Mouse (Mus musculus) left cerebral cortex, adult 2 months (tissue): ENCODE measurements around the gene St6galnac1. TPM values are rescaled to one million over a fixed set of nuclear protein-coding genes. Genes with fewer than 3 reads are reported as not detected.
"Not testable (repeated sequence)": the region's sequence is repeated elsewhere in the genome, so short reads cannot be mapped to it uniquely, and the experiment has no call there.

Source experiments
- DNase-seq, 2 experiments: peaks; one replicate each; pipeline ENCODE4 v3.0.0; 2021 to 2022; ENCODE audit warnings: low spot score in 2 of 2, mixed read lengths in 1 of 2; ENCODE audit errors: extremely low spot score in 1 of 2
- H3K27ac ChIP-seq: fragments of 200-600 bp; 2 replicates; pipeline ENCODE4 v1.8.1; 2022
- H3K4me3 ChIP-seq: fragments of 200-600 bp; 2 replicates; pipeline ENCODE4 v1.8.1; 2022
- CTCF ChIP-seq: fragments of 200-600 bp; IDR thresholded peaks from 2 replicates; pipeline ENCODE4 v1.8.1; 2022; ENCODE audit warnings: antibody characterized with exemption, mild to moderate bottlenecking, moderate library complexity
- intact Hi-C: fragments of 180-260 bp; cut with DNase I; formaldehyde crosslinking; loops from one replicate; pipeline ENCODE4 v1.15.1; 2025
- long read RNA-seq, 2 experiments: library from polyadenylated mRNA; stranded (forward); transcript quantifications; one replicate each; pipeline ENCODE4 v2.0.0; 2021; ENCODE audit warnings: borderline mapping rate in 2 of 2
- total RNA-seq, 2 experiments: library from RNA; stranded (reverse); gene quantifications; 2 replicates each; pipeline ENCODE4 v1.2.3; 2021

Gene St6galnac1
- not detected for total RNA-seq
- long read RNA-seq, experiment 1 = 0 reads
- long read RNA-seq, experiment 2 = 0 reads

DNA sequence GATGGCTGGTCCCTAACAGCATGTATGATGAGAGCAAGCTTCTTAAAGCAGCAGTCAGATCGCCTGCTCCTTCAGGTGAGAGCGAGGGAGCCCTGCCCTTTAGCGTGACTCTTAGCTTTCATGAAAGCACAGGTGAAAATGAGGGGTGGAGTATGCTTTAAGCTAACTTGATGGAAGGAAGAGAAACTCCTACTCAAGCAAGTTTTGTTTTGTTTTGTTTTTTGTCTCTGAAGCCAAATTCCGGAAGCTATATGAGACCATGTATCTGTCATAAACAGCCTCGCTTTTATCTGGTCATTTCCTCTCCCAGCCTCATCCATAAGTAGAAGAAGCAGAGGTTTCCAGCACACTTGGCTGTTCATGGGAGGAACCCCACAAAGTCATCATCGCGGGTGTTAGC is at the start of gene St6galnac1:
St6galnac1 (minus strand) TSS at position 101 of the 400 bp plus-strand sequence.
- no peak for TF ChIP-seq CTCF
- intact Hi-C loops = no loop called here
- DNase-seq = no peak
- H3K27ac ChIP-seq = no peak within 1 kb of the TSS
- H3K4me3 ChIP-seq = no peak within 1 kb of the TSS

DNA sequence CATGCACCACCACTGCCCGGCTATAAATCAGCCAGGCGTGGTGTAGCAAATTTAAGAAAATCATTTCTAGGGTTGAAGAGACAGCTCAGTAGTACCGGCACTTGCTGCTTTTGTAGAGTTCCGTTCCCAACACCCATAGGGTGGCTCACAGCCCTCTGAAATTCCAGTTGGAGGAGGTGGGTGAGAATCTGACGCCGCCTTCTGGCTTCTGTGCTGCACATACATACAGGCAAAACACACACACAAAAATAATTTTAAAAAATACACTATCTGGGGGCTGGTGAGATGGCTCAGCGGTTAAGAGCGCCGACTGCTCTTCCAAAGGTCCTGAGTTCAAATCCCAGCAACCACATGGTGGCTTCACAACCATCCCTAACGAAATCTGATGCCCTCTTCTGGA is 48.6 kb upstream of the St6galnac1 start:
- DNase-seq, H3K4me3 ChIP-seq, intact Hi-C loops, H3K27ac ChIP-seq: not testable (repeated sequence)

- no peak for TF ChIP-seq CTCF
- intact Hi-C loops = no loop called here
- H3K4me3 ChIP-seq = no peak overlapping the region
- DNase-seq = no peak
- H3K27ac ChIP-seq = no peak overlapping the region
These were observed 47.9 kb upstream of the St6galnac1 start for GRCm38 (mm10) chr11:116823255-116823654.

DNA sequence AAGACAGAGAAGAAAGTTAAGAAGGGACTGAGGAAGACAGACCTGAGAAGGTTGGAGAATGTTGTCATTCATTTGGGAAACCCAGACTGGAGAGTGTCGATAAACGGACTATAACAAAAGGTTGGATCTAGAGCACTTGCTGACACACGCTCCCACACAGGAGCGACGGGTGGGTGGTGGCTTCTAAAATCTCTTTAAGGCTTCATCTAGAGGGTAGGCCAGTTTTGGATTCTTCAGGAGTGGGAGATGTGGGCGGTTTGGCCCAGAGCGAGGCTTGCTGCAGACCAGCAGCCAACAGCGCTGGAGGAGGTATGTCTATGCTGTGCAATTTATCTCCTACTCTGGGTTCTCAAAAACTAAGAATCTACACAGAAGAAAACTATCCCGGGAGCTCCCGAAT is 47.3 kb upstream of the St6galnac1 start:
- no peak for DNase-seq

GRCm38 (mm10) chr11:116822215-116822614 is 46.9 kb upstream of the St6galnac1 start:
- Histone ChIP-seq H3K27ac (no peak overlapping the region), H3K4me3 (no peak overlapping the region)
- intact Hi-C loops = no loop called here
- TF ChIP-seq CTCF = no peak
- no peak for DNase-seq

More for the DNA sequence above, 47.3 kb upstream of the St6galnac1 start:
- H3K4me3 ChIP-seq = no peak overlapping the region
- intact Hi-C loops = no loop called here
- TF ChIP-seq CTCF = no peak
- no peak overlapping the region for H3K27ac ChIP-seq

- DNase-seq = no peak
- no peak overlapping the region for H3K27ac ChIP-seq
- no peak overlapping the region for H3K4me3 ChIP-seq
- no peak for TF ChIP-seq CTCF
- intact Hi-C loops = no loop called here
These were observed 46.0 kb upstream of the St6galnac1 start for GRCm38 (mm10) chr11:116821057-116821940.

DNA sequence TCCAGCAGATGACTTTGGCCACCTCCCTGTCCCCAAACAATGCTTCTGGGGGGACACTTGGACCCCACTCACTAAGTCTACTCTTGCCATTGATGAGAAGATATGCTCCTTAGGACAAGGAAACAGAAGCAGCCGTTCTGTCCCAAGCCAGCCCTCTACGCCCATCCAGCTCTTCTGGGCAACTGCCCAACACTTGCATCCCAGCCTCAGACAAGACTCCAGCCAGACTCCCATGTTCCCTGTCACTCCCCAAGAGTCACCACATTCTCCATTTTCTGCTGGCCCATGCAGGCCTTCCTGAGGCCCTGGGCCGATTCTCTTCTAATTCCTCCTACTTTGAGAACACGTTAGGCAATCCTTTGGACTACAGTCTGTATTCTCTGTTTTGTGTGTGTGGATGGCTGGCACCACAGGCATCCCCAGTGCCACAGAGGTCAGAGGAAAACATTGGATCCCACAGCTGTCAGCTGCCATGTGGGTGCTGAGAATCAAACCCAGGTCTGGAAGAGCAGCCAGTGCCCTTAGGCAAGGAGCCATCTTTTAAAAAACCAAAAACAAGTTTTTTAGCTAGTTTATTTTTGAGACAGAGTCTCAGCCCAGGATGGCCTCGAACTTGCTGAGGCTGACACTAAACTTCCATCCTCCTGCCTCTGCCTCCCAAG is 44.8 kb upstream of the St6galnac1 start:
- no peak overlapping the region for H3K27ac ChIP-seq
- no peak for TF ChIP-seq CTCF
- DNase-seq = no peak
- H3K4me3 ChIP-seq = no peak overlapping the region
- intact Hi-C loops = no loop called here

- intact Hi-C loops = no loop called here
- no peak overlapping the region for H3K27ac ChIP-seq
- H3K4me3 ChIP-seq = no peak overlapping the region
- DNase-seq = no peak
- no peak for TF ChIP-seq CTCF
These were observed 43.4 kb upstream of the St6galnac1 start for GRCm38 (mm10) chr11:116818722-116819121.

DNA sequence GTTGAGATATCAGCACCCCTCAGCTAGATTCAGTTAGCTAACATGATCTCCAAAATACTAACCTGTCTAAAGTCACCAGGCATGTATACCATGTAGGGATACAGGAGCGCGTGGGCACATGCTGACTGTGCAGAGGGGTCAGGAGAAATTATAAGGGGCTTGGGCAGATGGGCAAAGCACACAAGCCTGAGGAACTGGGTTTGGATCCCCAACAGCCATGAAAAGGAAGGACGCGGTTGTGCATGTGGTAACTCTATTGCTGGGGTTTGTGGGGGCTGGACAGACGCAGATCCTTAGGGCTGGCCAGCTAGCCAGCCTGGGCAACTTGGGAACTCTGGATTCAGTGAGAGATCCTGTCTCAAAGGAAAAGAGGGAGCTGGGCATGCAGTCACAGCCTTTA is 42.3 kb upstream of the St6galnac1 start:
- no peak for DNase-seq
- intact Hi-C loops = no loop called here
- H3K4me3 ChIP-seq = no peak overlapping the region
- TF ChIP-seq CTCF = no peak
- H3K27ac ChIP-seq = no peak overlapping the region

DNA sequence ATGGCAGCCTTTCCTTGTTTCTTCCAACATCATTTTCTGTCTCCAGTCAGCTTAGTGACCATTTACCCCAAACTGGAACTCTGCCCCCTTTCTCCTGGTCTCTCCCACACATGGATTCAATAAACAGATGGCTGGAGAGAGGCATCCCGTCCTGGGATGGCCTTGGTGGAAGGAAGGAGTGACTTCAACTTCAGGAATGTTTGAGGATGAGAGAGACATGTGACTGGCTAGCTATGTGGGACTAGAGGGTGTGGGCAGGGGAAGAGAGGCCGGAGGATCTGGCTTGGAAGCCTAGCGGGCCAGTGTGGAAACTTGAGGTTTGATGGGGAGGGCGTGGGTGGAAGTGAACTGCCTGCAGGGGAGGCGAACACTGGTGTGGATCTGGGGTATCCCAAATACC is 41.5 kb upstream of the St6galnac1 start:
- Histone ChIP-seq H3K4me3 (no peak overlapping the region), H3K27ac (no peak overlapping the region)
- TF ChIP-seq CTCF = no peak
- DNase-seq = no peak
- intact Hi-C loops = no loop called here

- intact Hi-C loops = loop anchor here (5.0 kb wide), 1 partner anchor 228 kb away; the partner anchor contains the start of gene Aanat
- Histone ChIP-seq H3K27ac (peak overlapping the region; percentile 64), H3K4me3 (no peak overlapping the region)
- no peak for DNase-seq
- TF ChIP-seq CTCF = no peak
These were observed 39.6 kb upstream of the St6galnac1 start for GRCm38 (mm10) chr11:116814884-116815415.
